Mouse (Mus musculus): ENCODE data around the gene Kcnip2.

DNA sequence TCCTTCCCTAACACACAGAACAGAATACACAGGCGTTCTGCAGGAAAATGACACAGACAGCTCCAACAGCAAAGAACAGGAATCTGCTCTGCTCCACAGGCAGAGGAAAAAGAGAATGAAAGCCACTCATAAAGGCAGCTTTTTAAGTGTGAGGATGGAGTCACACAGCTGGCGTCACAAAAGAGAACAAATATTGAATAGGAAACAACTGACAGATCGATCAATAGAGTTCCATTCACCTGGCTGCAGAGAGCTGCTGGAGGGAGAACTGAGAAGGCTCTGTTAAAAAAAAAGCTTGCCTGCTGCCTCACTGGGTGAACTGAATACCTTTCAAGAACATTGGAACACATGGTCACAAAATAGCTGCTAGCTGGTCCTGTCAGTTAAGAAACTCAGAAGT lies 28.3 kb upstream of the Kcnip2 start:
- TF ChIP-seq CTCF (conservative IDR thresholded peaks at IDR 0.05; ENCODE audit: low read length) (no peak), NANOG (IDR thresholded peaks at IDR 0.05; ENCODE audit: borderline replicate concordance, low read length) (no peak)

Measured in E14TG2a.4 (cell line).